Mouse (Mus musculus) cerebellum, adult 18-20 months (tissue): ENCODE results near the gene Tbkbp1.
"Not testable (repeated sequence)": the region's sequence is repeated elsewhere in the genome, so short reads cannot be mapped to it uniquely, and the experiment has no call there.

Source experiments
- DNase-seq, 2 experiments: peaks; one replicate each; pipeline ENCODE4 v3.0.0; 2021

Tbkbp1 gene

DNA sequence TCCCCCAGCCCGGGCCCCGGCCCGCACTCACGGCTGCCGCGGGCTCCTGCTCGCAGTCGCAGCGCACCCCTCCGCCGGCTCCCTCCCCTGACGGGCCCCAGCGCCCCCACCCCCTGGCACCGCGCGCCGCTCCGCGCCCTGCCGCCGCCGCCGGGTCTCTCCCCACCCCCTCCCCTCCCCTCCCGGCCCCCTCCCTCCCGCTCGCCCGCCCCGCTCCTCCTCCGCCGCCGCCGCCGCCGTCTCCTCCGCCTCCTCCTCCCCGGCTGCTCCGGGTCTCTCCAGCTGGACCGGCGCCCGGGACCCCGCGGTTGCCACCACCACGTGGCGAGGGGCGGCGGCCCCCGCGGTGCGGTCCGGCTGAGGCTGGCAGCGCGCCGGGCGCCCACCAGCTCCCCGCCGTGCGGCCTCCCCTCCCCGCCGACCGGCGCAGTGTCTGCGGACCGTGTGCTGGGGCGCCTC is at the start of gene Tbkbp1:
Tbkbp1 (minus strand) TSS at position 153 of the 459 bp plus-strand sequence.
- DNase-seq: peak; percentile 54 to 78

DNA sequence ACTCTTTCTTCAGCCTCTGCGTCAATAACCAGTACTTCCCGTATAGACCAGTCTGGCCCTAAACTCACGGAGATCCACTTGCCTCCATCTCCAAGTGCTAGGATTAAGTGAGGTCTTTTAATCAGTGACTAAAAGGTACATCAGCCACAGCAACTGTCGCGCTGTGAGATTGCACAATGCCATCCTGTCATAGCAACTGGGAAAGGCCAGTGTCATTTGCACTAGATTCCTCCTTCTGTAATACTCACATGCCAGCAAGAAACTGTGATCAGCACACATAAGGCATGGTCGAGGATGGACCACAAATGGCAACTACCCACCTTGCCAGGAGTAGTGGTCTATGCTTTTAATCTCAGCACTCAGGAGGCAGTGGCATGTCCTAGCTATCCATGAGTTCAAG is 48.2 kb upstream of the Tbkbp1 start:
- DNase-seq: no peak

DNA sequence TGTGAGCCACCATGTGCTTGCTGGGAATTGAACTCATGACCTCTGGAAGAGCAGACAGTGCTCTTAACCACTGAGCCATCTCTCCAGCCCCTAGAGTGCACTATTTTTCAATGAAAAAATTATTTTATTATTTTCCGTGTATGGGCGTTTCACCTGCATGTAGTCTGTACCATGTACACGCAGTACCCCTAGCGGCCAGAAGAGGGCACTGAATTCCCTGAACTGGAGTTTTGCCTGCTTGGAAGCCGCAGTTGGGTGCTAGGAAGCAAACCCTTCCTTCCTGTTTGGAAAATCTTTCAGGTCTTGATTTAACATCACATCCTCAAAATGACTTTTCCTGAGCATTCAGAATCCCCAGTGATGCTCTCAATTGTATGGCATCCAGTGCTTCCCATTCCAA is 47.3 kb upstream of the Tbkbp1 start:
- peak; percentile 60 to 62 for DNase-seq

DNA sequence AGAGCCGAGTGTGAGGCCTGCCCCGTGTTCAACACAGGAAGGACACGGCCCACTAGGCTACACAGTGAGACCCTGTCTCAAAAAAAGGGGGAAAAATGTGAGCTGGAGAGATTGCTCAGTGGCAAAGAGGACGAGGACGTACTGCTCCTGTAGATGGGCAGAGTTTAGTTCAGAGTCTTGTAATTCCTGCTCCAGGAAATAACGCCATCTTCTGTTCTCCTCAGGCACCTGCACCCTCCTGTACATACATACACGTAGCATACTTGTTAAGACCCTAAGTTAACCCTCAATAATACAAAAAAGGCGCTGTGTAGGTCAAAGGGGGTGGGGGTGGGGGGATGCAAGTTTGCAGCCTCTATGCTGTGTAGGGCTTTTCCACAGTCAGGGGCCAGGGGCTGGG is 45.7 kb upstream of the Tbkbp1 start:
- DNase-seq: no peak

DNA sequence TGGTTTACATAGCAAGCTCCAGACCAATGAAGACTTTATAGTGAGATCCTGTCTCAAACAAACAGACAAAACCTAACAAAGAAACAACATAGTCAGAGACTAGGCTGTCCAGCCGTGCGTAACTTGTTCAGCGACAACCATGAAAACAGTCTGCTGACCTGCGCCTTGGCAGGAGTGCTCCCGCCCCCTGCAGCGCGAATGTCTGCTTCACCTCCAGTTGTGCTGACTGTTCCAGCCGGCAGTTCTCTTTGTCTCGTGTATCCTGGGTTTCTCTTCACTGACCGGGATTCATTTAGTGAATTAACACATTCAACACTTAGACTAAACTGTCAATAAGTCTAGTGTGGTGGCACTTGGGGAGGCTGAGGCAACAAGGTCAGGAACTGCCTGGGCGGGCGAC is 45.2 kb upstream of the Tbkbp1 start:
- DNase-seq: no peak

DNA sequence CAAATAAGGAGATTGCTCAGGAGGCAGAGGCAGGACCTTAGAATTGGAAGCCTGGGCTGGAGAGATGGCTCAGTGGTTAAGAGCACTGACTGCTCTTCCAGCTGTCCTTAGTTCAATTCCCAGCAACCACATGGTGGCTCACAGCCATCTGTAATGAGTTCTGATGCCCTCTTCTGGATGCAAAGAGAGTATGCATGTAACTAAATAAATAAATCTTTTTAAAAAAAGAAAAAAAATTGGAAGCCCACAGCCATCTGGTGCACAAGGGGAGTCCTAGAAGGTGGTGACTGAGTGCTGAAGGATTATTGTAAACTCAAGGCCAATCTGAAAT is 41.3 kb upstream of the Tbkbp1 start:
- DNase-seq: no peak

DNA sequence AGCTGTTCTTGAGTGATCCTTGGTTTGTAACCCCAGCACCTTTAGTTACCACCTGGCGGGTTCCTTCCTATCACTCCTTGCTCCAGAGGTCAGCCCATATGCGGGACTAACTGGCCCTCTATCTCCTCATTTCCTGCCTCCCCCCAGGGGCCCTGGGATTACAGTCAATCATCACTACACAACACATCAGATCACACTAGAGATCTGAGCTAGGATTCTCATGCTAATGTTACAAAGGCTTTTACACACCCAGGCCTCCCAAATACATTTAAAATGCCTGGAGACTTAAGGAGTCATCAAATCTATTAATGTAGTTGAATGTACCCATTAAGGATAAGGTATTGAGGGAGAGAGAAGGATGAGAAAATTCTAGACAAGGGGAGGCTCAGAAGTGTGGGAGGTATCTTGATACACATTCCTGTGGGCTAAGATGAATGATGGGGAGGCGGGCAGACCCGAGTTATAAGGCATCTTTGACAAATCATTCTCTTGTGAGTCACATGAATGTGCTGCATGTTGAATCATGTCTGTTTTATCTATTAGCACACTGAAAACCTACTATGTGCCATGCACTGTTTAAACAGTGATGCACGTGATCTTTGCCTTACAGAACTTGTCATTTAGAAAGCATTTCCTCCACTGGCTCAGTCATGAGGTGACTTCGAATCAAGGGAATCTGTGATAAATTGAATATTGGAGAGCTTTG is 40.8 kb upstream of the Tbkbp1 start:
- DNase-seq: no peak

DNA sequence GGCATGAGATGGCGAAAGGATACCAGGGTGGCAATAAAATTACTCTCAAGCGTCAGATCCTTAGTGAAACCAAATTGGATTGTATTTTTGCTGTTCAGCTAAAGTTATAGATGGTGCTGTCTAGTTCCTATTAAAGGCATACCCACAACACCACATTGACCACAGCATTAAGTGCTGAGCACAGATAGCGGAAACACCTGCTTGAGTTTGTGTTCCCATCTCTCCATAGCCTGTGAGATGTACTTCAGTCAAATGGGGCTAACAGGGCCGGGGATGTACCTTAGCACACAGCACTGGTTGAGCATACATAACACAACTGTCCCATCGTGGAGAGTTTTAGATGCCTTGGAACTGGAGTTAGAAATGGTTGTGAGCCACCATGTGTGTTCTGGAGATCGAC is 39.7 kb upstream of the Tbkbp1 start:
- no peak for DNase-seq

DNA sequence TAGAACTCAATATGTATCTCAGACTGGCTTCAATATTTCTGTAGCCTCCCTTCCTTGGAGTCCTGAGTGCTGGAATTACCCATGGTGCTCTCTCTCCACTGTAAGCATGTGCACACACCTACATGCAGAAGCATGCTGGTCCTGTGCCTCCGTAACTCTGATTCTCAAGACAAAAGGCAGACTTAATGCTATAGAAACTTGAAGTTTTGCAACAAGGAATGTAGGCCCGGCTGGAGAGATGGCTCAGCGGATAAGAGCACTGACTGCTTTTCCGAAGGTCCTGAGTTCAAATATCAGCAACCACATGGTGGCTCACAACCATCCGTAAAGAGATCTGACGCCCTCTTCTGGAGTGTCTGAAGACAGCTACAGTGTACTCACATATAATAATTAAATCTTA is 38.4 kb upstream of the Tbkbp1 start:
- DNase-seq: not testable (repeated sequence)

DNA sequence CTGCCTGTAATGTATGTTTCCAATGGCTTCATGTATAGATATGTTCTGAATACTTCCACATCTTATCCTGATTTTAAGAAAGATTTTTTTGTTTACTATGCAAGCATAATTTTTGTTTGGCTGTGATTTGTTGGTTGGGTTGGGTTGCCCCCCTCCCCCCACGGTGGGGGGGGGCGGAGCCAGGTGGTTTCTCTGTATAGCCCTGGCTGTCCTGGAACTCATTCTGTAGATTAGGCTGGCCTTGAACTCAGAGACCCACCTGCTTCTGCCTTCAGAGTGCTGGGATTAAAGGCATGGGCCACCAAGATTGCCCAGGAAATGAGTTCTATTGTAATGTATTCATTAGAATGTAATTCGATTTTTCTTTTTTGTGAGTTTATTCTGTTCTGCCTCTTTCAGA is 37.9 kb upstream of the Tbkbp1 start:
- no peak for DNase-seq

DNA sequence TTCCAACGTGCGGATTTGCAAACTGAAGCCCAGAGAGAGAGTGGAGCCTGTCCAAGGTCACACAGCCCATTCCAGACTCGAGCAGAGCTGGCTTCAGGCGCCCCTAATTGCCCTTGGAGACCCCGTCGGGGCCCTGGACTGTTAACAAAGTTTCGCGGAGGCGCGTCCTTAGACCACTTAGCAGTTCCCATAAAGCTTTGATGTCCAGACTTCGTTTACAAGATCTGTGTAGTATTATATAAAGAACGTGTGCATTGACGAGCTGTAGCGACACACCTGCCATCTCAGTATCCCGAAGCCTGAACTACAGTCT is 37.3 kb upstream of the Tbkbp1 start:
- no peak for DNase-seq

DNA sequence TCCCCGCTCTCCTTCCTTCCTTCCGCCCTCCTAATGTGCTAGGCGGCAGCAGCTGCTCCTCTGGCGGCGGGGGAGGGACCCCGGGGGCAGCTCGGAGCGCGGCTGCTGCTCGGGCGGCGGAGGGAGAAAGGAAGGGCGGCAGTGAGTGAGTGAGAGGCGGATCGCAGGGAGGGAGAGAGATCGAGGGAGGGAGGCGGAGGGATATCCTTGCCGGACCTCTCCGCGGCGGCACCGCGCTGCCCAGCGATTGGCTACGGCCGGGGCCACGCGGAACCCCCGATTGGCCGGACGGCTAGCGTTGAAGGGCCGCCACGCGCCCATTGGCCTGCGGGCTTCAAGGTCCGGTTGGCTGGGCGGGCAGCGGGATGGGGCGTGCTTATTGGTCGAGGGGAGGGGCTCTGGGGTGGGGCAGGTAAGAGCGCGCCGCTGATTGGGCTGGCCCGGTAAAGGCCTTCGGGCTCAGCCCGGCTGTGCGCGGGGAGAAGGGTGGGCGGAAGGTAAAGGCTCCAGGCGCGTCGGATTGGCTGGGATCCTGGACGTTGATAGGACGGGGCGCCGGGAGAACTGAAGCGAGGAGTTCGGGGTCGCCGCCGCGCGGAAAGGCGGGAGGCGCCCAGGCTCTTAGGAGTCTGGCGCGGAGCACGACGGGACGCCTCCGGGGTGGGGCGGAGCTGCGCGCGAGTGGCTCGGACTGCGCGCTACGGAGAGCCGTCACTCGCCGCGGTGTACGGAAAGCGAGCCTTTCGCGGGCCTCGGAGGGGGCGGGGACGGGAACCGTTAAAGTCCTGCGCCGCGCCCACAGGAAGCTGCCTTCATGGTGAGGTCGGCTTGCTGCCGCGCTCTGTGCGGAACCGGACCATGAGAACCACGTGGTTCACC is 36.7 kb upstream of the Tbkbp1 start, which contains the start of gene Kpnb1:
Kpnb1 (minus strand) TSS at position 118 of the 879 bp plus-strand sequence.
- peak; percentile 98 to 99 for DNase-seq

DNA sequence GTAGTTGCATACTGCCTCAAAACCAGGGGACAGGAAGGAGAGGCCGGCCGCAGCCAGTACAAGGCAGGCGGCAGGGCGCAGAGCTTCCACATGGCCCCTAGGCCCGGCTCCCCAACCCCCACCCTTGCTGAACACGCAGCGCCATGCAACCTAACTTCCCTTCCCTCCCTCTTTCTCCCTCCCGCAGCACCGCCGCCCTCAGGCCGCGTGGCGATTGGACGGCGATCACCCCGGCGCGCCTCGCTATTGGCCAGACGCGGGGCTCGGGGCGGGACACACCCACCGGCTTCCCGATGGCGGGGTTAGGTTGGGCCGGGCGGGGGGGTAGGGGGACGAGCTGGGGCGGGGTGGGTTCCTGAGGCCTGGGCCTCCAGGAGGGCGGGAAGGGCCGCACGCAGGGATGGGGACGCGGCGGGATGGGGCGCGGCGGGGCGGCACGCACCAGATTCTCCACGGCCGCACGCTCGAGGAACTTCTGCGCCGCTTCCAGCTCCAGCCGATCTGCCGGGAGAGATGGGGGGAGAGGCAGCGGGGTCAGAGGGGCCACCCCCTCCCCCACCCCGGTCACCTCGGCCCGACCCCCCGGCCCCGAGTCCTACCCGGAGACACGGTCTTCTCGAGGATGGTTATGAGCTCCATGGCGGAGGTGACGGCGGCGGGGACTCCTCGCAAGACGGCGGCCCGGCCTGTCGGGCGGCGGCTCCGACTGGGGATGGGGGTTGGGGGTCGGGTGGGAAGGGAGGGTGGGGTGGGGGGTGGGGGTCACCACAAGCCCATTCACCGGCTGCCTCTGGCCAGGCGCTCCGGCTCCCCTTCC is 35.9 kb upstream of the Tbkbp1 start:
- peak; percentile 98 for DNase-seq

DNA sequence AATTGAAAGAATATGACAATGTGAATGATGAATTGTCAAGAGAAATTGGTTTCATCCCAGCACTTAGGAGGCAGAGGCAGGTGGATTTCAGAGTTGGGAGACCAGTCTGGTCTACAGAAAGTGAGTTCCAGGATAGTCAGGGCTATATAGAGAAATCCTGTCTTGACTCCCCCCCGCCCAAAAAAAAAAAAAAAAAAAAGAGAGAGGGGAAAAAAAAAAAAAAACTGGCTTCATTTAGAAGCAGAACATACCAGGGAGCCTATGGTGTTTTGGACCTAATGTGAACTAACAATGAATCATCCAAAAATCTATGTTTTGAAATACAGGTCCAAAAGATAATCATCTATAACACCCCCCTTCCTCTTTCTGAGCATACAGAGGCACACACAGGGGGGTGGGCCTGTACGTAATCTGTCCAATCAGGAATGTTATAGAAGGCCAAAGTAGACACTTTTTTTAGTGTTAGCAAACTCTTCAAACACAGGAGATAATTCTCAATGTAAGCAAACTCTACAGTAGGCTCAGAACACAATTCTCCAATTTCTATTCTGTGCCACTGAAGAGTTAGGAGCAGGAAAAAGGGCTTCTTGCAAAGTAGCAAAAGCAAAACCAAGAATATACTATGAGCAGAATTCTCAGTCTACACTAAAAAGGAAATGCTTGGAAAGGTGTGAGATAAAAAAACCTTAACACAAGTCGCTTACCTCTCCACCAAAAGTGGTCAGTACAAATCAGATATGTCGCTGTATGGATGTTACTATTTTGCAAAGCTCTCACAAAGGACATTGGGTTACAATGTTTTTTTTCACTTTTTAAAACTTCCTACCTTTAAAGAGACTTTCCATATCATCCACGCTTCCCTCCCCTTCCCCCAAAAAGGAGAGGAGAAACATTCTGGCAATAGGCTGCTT is 34.7 kb upstream of the Tbkbp1 start:
- no peak for DNase-seq

DNA sequence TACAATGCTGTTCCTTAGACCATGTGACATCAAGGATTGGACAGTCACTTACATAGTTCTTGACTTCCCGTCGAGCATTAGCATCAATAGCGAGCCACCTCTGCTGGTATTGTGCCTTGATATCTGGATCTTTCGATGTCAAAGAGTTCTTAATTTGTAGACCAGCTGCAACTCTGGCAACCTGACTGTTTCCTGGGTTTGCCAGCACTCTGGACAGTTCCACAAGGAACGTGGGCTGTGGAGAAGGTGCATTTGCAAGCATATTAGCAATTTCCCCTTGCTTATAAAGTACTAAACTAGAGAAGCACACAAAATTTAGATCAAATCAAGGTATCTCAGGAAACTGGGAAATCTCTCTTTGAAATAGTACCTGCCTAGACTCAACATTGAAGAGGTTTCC is 33.6 kb upstream of the Tbkbp1 start:
- DNase-seq: no peak

DNA sequence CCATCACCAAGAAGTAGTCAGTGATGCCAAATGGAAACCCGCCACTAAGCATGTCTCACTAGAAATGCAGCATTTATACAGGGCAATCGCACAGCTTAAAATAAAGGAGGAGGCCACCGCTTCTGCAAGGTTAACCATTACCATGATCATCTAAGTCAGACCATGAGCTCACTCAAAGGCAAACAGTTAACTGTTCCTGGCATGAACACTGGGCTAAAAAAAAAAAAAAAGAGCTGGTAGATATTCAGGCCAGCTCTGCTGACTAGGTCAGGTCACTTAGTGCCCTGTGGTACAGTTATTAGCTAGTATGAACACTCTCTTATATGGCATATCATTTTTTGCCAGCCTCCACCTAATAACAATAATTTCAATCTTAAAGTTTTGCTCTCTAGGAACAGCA is 31.2 kb upstream of the Tbkbp1 start:
- no peak for DNase-seq

DNA sequence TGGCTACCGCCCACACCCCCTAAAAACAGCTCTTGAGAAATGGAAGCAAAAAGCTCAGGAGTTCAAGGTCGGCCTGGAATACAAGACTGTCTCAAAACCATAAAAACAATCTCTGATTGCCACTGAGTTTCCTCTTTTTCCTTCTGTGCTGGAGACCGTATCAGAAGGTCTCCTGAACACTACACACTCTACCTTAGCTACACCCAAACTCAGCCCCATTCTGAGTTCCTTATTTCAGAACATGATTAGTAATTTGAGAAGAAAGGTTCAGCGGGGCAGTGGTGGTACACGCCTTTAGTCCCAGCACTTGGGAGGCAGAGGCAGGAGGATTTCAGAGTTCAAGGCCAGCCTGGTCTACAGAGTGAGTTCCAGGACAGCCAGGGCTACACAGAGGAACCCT is 29.8 kb upstream of the Tbkbp1 start:
- DNase-seq: no peak

DNA sequence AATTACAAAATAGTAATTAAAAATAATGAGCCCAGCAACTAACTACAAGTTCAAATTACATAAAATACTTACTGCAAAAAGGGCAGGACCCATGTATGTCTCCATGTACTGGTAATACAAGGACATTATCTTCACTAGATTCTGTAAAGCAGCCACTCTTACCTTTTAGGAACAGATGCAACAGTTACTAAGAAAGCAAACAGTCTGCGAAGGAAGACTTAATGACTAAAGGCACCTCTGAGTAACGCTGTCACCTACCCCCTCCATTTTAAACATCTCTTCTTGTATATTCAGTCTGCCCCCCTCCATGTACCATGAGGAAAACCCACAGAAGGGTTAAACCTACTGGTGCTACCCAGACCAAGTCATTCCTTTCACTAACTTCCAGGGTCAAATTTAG is 26.9 kb upstream of the Tbkbp1 start:
- no peak for DNase-seq

DNA sequence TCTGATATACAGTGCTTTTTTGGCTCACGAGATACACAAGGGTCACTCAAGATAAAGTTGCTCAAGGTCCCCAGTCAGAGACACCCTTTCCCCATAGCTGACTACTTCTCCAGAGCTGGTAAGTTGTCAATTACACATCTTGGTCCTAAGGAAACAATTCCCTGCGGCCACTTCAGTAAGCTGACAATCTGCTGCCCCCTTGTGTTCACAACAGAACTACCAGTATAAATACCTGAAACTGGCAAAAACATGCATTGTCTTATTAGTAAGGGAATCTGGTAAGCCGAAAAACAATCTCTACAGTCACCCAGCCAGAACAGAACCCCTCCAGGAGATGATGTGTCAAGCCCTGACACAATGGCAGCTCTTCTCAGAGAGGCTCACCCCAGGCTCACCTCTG is 25.6 kb upstream of the Tbkbp1 start:
- DNase-seq: peak; percentile 66 to 68

DNA sequence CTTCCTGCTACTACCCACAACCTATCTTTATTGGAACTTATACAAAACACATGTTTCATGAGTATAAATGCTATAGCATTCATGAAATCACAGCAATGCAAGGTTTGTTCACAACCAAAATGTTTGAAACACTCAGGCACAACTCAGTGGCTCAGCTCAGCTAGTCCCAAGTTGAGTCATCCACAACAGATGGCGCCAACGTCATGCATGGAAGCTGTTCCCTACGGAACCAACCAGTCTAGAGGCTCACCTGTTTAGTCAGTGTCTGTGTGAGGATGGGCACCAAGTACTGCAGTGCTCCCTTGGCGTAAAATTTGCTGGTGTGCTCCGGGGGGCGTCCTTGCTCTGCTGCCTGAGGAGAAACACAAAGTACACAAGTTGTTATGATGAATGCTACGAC is 24.2 kb upstream of the Tbkbp1 start:
- peak; percentile 41 to 69 for DNase-seq

DNA sequence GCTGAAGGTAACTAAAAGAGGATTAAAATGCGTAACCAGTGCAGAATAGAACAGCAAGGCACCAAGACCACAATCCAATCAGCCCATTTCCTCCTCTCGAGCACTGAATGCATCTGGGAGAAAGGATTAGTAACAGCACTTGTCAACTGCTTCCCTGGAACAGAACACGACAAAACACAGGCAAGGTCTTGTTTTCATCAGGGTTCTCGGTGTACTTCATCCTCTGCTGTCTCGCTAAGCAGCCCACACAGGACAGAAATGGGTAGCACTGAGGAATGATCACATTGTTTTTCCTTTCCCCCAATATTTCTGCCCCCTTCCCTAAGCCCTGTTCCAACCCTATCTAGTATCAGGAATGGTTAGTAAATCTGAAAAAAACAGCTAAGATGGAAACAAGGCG is 9.0 kb upstream of the Tbkbp1 start:
- DNase-seq: no peak

DNA sequence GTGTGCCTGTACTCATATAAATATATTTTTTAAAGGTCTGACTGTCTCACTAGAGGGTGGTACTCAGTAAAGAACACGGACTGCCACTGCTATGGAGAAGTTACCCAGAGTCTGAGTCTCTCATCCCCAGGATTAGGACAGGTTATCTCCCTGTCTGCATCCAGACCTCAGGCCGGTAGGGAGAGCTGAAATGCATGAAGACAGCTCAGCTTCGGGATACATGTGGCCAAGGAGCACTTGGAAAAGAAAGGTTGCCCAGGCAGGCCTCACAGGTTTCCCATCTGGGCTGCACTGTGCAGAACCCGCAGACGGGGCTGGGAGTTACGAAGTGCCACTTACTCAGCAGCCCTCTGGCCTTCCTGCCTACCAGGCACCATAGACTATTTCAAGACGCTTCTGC is 5.7 kb upstream of the Tbkbp1 start:
- DNase-seq: no peak
